Mouse (Mus musculus) limb, embryonic 14.5 days (tissue): ENCODE data around the gene Wfdc3. TPM values are rescaled to one million over a fixed set of nuclear protein-coding genes. Genes with fewer than 3 reads are reported as not detected.

ENCODE experiments used
- ATAC-seq: fragments of 200-750 bp; cut with Nextera tagmentation; 2 replicates; pipeline ENCODE4 v1.8.0; 2017; ENCODE audit warnings: low read depth, moderate number of reproducible peaks, moderate TSS enrichment; ENCODE audit not compliant: low FRiP score
- DNase-seq: peaks from one replicate; pipeline ENCODE4 v3.0.0-alpha.2; 2015; ENCODE audit warnings: low spot score
- H3K27ac ChIP-seq: fragments of 300-500 bp; sonication (generic); replicated peaks from 2 replicates; pipeline ENCODE4 v1.5.1; 2014; ENCODE audit warnings: low read depth, mild to moderate bottlenecking, low read length, moderate library complexity, mixed read lengths
- H3K27me3 ChIP-seq: fragments of 300-500 bp; sonication (generic); 2 replicates; pipeline ENCODE4 v1.6.1; 2014; ENCODE audit warnings: low read length, mixed read lengths; ENCODE audit not compliant: control insufficient read depth, insufficient read depth
- H3K36me3 ChIP-seq: fragments of 300-500 bp; sonication (generic); 2 replicates; pipeline ENCODE4 v1.6.1; 2014; ENCODE audit warnings: mild to moderate bottlenecking, low read length, moderate library complexity, mixed read lengths; ENCODE audit not compliant: control insufficient read depth, insufficient read depth
- H3K4me1 ChIP-seq: fragments of 300-500 bp; sonication (generic); 2 replicates; pipeline ENCODE4 v1.6.1; 2014; ENCODE audit warnings: antibody characterized with exemption, low read length, mixed read lengths; ENCODE audit not compliant: control insufficient read depth, insufficient read depth
- H3K4me2 ChIP-seq: fragments of 300-500 bp; sonication (generic); replicated peaks from 2 replicates; pipeline ENCODE4 v1.6.1; 2014; ENCODE audit warnings: low read depth, mild to moderate bottlenecking, low read length, moderate library complexity; ENCODE audit not compliant: severe bottlenecking
- H3K4me3 ChIP-seq: fragments of 300-500 bp; sonication (generic); replicated peaks from 2 replicates; pipeline ENCODE4 v1.5.1; 2014; ENCODE audit warnings: low read length
- H3K9ac ChIP-seq: fragments of 300-500 bp; sonication (generic); 2 replicates; pipeline ENCODE4 v1.6.1; 2014; ENCODE audit warnings: mild to moderate bottlenecking, low read depth, low read length, moderate library complexity; ENCODE audit not compliant: severe bottlenecking
- H3K9me3 ChIP-seq: fragments of 300-500 bp; sonication (generic); 2 replicates; pipeline ENCODE4 v1.6.1; 2016; ENCODE audit warnings: low read length; ENCODE audit not compliant: control insufficient read depth
- POLR2A ChIP-seq: fragments of 200-500 bp; IDR thresholded peaks from 2 replicates; pipeline ENCODE4 v1.8.0; 2012; ENCODE audit warnings: inconsistent platforms, mild to moderate bottlenecking, moderate library complexity, borderline replicate concordance; ENCODE audit not compliant: insufficient read depth, insufficient read length; ENCODE audit errors: extremely low read depth
- WGBS: fragments of 180-500 bp; shearing (Covaris S2); extraction: QIAGEN DNeasy Blood & Tissue Kit; methylation state at CpG from one replicate; pipeline ENCODE4 v1.1.7; 2014; 5-methylcytosine and 5-hydroxymethylcytosine counted together
- polyA plus RNA-seq, 2 experiments: library from polyadenylated mRNA; depleted of rRNA in 1 of 2; stranded (reverse) in 1 of 2; unstranded in 1 of 2; fragments of >200 nt; fragmentation: Nextera tagmentation in 1 of 2; extraction: Ambion mirVana in 1 of 2; gene quantifications; 2 replicates each; pipeline versions ENCODE4 v1.2.1 to v1.2.3; 2012 to 2014

Wfdc3 gene
- polyA plus RNA-seq, 2 experiments, result 0.50 to 0.79 TPM

DNA sequence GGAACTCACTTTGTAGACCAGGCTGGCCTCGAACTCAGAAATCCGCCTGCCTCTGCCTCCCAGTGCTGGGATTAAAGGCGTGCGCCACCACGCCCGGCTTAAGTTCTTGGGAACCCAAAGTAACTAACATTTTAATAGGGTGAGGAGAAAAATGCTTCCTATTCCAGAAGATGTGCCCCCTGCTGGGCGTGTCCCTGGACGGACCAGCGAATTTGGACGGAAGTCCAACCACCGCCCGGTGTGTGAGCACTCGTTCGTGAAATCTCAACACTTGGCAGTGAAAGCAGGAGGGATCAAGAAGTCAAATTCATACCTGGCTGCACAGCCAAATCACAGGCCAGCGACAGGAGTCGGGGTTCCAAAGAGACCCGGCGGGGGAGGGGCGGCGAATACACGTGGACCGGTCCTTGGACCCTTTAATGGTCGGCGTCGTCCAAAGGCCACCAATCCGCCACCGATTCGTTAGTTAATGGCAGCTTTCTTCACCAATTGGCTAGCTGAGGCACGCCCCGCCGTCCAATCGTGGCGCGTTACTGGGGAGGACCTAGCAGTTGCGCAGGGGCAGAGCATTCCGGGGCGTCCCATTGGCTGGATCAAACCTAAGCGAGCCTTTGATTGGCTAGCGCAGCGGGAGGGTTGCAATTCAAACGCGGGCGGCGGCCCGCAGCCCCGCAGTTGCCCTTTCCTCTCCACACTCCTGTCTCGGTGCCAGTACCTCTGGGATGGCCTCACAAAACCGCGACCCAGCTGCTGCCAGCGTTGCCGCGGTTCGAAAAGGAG lies 23.7 kb upstream of the Wfdc3 start, which contains the start of gene Ube2c:
TSS of gene Ube2c (plus strand) at position 641 of the 780 bp plus-strand sequence.
- H3K36me3 ChIP-seq, result peaks cover 55% of the 10 kb centered on the region
- WGBS, result 2% methylated on average over 53 of the region's 53 CpGs

DNA sequence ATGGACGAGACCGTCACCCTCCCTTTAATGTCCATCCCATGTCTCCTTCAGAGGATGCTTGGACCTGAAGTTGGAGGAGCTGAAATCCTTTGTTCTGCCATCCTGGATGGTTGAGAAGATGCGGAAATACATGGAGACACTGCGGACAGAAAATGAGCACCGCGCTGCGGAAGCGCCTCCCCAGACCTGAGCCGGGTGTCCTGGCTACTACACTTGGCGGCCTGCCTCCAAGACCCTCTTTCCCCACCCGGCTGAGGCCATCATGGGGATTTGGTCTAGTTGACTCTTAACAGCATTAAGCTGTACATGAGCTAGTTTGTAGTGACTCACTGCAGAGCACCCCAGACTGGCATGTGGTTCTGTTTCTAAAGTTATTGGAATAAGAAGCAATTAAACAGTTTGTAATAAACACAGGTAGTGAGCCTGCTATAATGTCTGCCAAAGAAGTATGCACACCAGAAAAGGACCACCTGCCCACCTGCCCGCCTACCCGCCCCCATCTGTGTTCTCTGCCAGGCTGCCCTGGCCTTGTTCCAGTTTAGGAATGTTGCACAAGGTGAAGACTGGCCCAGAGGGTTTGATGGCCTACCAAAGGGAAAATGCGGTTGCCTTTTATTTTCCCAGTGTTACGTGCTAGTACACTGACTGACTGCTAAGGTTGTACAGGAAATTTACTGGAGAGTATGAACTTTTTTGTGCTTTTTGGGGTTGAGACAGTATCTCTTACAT lies 22.2 kb upstream of the Wfdc3 start:
- H3K27me3 ChIP-seq, result no peaks in the 10 kb centered on the region
- DNase-seq (no peak), ATAC-seq (no peak)
- H3K27ac ChIP-seq, result no peak overlapping the region
- 85% methylated on average over 15 of the region's 15 CpGs for WGBS
- H3K36me3 ChIP-seq, result peaks cover 61% of the 10 kb centered on the region
- H3K9me3 ChIP-seq, result no peaks in the 10 kb centered on the region
- H3K9ac ChIP-seq, result no peak overlapping the region
- H3K4me1 ChIP-seq, result peaks cover 6% of the 10 kb centered on the region
- H3K4me2 ChIP-seq, result no peak overlapping the region
- H3K4me3 ChIP-seq, result no peak overlapping the region
- no peak for TF ChIP-seq POLR2A

More for the DNA sequence above, 23.7 kb upstream of the Wfdc3 start, which contains the start of gene Ube2c:
- Histone ChIP-seq H3K9ac (peak within 1 kb of the TSS; percentile 65), H3K27me3 (no peaks in the 10 kb centered on the region), H3K4me2 (peak within 1 kb of the TSS; percentile 72), H3K9me3 (no peaks in the 10 kb centered on the region), H3K27ac (0 out of 2 replicates have a peak within 1 kb of the TSS, but pooled peaks have one; percentile 58), H3K4me1 (peaks cover 6% of the 10 kb centered on the region), H3K4me3 (peak within 1 kb of the TSS; percentile 70)
- ATAC-seq (peak; percentile 98), DNase-seq (peak; percentile 99)
- TF ChIP-seq POLR2A, result 0 out of 2 replicates have a peak, but pooled peaks have one; percentile 23

DNA sequence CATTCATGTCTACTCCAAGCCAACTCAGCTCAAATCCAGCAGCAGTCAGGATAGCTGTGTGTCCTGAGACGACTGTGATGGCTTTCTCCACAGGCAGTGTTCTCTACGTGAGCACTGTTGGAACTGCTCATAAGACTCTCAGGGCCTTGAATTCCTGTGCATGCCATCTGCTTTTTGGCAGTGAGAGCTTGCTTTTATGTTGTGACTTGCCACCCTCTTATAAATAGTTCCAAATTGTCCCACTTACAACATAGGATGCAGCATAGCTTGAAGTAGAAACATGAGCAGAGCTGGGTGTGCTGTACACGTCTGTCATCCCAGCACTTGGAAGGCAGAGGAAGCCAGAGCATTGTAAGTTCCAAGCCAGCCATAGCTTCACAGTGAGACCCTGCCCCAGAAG lies 20.1 kb upstream of the Wfdc3 start:
- Histone ChIP-seq H3K4me1 (peaks cover 6% of the 10 kb centered on the region), H3K4me2 (no peak overlapping the region), H3K9ac (no peak overlapping the region), H3K4me3 (no peak overlapping the region), H3K9me3 (no peaks in the 10 kb centered on the region), H3K36me3 (peaks cover 69% of the 10 kb centered on the region), H3K27ac (no peak overlapping the region), H3K27me3 (no peaks in the 10 kb centered on the region)
- DNase-seq, result no peak
- TF ChIP-seq POLR2A, result no peak
- no peak for ATAC-seq
- WGBS, result 71% methylated on average over 3 of the region's 3 CpGs

DNA sequence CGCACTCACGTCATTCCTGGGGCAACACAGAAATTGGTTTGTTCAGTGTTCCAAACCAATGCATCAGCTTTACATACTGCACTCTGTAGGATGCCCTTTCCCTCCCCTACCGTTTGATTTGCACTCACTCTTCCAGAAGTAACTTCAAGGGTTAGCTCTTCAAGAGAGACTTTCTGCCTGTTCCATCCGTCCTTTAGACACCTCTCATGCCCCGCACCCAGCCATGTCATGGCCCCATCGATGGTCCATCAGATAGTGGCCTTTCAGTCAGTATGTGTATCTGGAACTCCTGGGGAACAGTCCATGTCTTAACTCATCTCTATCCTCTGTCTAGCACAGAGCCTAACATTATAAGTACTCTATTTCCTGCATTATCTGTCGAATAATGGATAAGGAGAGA lies 16.9 kb upstream of the Wfdc3 start:
- ATAC-seq (no peak), DNase-seq (no peak)
- H3K4me2 ChIP-seq, result no peak overlapping the region
- H3K9ac ChIP-seq, result no peak overlapping the region
- no peak overlapping the region for H3K4me3 ChIP-seq
- H3K27ac ChIP-seq, result no peak overlapping the region
- H3K27me3 ChIP-seq, result no peaks in the 10 kb centered on the region
- no peak for TF ChIP-seq POLR2A
- H3K4me1 ChIP-seq, result no peaks in the 10 kb centered on the region
- no peaks in the 10 kb centered on the region for H3K9me3 ChIP-seq
- peaks cover 92% of the 10 kb centered on the region for H3K36me3 ChIP-seq
- 90% methylated on average over 7 of the region's 7 CpGs for WGBS

DNA sequence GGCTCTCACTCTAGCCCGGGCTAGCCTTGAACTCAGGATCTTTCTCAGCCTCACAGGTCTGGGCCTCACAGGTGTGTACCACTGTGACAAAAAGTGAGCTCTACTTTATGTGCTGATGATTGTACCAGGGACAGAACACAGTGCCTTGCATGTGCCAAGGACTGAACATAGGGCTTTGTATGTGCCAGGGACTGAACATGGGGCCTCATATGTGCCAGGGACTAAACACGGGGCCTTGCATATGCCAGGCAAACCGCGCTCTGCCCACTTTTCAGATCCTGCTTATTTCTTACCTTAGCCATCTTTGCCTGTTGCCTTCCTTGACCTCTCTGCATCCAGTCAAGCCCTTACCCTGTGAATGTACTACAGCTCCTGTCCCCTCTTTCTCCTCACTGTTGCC lies 16.2 kb upstream of the Wfdc3 start:
- Histone ChIP-seq H3K4me3 (no peak overlapping the region), H3K36me3 (peaks cover 92% of the 10 kb centered on the region), H3K9me3 (no peaks in the 10 kb centered on the region), H3K4me1 (no peaks in the 10 kb centered on the region), H3K9ac (no peak overlapping the region), H3K27ac (no peak overlapping the region), H3K27me3 (no peaks in the 10 kb centered on the region), H3K4me2 (no peak overlapping the region)
- TF ChIP-seq POLR2A, result no peak
- DNase-seq (no peak), ATAC-seq (no peak)
- WGBS, result 98% methylated on average over 4 of the region's 4 CpGs
